Comparison of ENCODE assay signal across 13 mouse cellular contexts in genomic region chr8:121203612-121204376, GRCm38 (mm10).
A peak's percentile ranks its signal among the peaks of the same experiment; 100 is the strongest.
DNase-seq lines count a peak whose midpoint lies in the region; ATAC-seq and TF ChIP-seq lines count a peak whose summit lies in the region.
"Had no signal": no experiment of that assay in that cellular context is flagged by ENCODE, and none has a peak within 500 bp of the region (broad histone marks: within the 10 kb centered on the region; RNA-seq: fewer than 3 reads in every experiment).

No protein-coding gene starts in this region.

- H3K36me3 ChIP-seq in stomach, postnatal 0 days (ENCODE audit: control insufficient read depth, insufficient read depth, low read length), result no peaks in the 10 kb centered on the region
- H3K36me3 ChIP-seq: heart, embryonic 15.5 days; stomach, embryonic 15.5 days had no signal

- WGBS in cerebellum, adult 2 months, result 42% methylated on average over 19 of the region's 19 CpGs
- WGBS in stomach, postnatal 0 days, result 72% methylated on average over 19 of the region's 19 CpGs

- no peaks in the 10 kb centered on the region for H3K9me3 ChIP-seq in stomach, postnatal 0 days (ENCODE audit: control insufficient read depth, low read length)
- H3K9me3 ChIP-seq: heart, embryonic 15.5 days; stomach, embryonic 15.5 days had no signal

- peak; percentile 68 for DNase-seq in brain, adult 2 months (ENCODE audit: low read depth, low spot score)
- DNase-seq in cerebellum, adult 2 months, result peak; percentile 17 to 29
- DNase-seq in frontal cortex, postnatal 14 days (ENCODE audit: low spot score in 2 of 2), result peak; percentile 32 to 65
- DNase-seq in left cerebral cortex, postnatal 4 days, result peak; percentile 66
- no peak for DNase-seq in adrenal gland, postnatal 25 days
- DNase-seq in urinary bladder, postnatal 10 days (ENCODE audit: low spot score), result no peak
- no peak for DNase-seq in stomach, postnatal 0 days (ENCODE audit: low spot score)

- ATAC-seq in megakaryocyte-erythroid progenitor cell, adult 5-6 weeks (replicated peaks; ENCODE audit: low FRiP score, low TSS enrichment, poor library complexity, severe bottlenecking), result no peak
- no peak for ATAC-seq in stomach, postnatal 0 days (ENCODE audit: low FRiP score, low TSS enrichment)
- ATAC-seq: Patski had no signal

- H3K4me1 ChIP-seq in cerebellum, adult 2 months (ENCODE audit: control insufficient read depth, insufficient read depth, low read length), result no peaks in the 10 kb centered on the region
- H3K4me1 ChIP-seq in stomach, postnatal 0 days (replicated peaks; ENCODE audit: control insufficient read depth, insufficient read depth), result no peaks in the 10 kb centered on the region

- no peaks in the 10 kb centered on the region for H3K27me3 ChIP-seq in cerebellum, adult 2 months (ENCODE audit: control insufficient read depth, insufficient read depth, low read length)
- no peaks in the 10 kb centered on the region for H3K27me3 ChIP-seq in stomach, postnatal 0 days (ENCODE audit: control insufficient read depth, insufficient read depth, low read length)
- H3K27me3 ChIP-seq: Patski; stomach, embryonic 15.5 days had no signal

- no peak overlapping the region for H3K4me3 ChIP-seq in cerebellum, adult 2 months (replicated peaks; ENCODE audit: insufficient read depth, low read depth, low read length)
- no peak overlapping the region for H3K4me3 ChIP-seq in stomach, postnatal 0 days (ENCODE audit: low read depth, low read length)
- H3K4me3 ChIP-seq: heart, embryonic 15.5 days; myocyte; stomach, embryonic 15.5 days had no signal

- H3K4me2 ChIP-seq in stomach, postnatal 0 days (replicated peaks; ENCODE audit: low read depth), result no peak overlapping the region
- H3K4me2 ChIP-seq: heart, embryonic 15.5 days; liver, embryonic 11.5 days; stomach, embryonic 15.5 days had no signal

- TF ChIP-seq CTCF in cerebellum, adult 2 months (IDR thresholded peaks at IDR 0.05; ENCODE audit: borderline replicate concordance, insufficient read depth, low read depth, low read length), result no peak
- TF ChIP-seq CTCF in stomach, postnatal 0 days (IDR thresholded peaks at IDR 0.05; ENCODE audit: low read depth), result no peak

- no peak for TF ChIP-seq EP300 in stomach, postnatal 0 days (optimal IDR thresholded peaks at IDR 0.05)

- H3K9ac ChIP-seq in stomach, postnatal 0 days (ENCODE audit: low read length), result no peak overlapping the region
- H3K9ac ChIP-seq: heart, embryonic 15.5 days; stomach, embryonic 15.5 days had no signal

- no peak for TF ChIP-seq POLR2A in cerebellum, adult 2 months (IDR thresholded peaks at IDR 0.05; ENCODE audit: borderline replicate concordance, insufficient read depth, low read length)

- H3K27ac ChIP-seq in cerebellum, adult 2 months (ENCODE audit: insufficient read depth, low read length), result no peak overlapping the region
- no peak overlapping the region for H3K27ac ChIP-seq in stomach, postnatal 0 days (replicated peaks)
- H3K27ac ChIP-seq: heart, embryonic 15.5 days; stomach, embryonic 15.5 days had no signal

- intact Hi-C loops in left cerebral cortex, postnatal 4 days (cut with DNase I), result no loop called here

Comparison
In these comparisons a context has a peak if more than half of its experiments do, and no peak if none do; other contexts are left out.
1. DNase-seq: peak in brain, adult 2 months (single experiment), cerebellum, adult 2 months (2 of 2), frontal cortex, postnatal 14 days (2 of 2) and left cerebral cortex, postnatal 4 days (single experiment); none in adrenal gland, postnatal 25 days (single experiment), urinary bladder, postnatal 10 days (single experiment) and stomach, postnatal 0 days (single experiment).